Mouse (Mus musculus): ENCODE measurements around the gene Mrpl16. TPM values are rescaled to one million over a fixed set of nuclear protein-coding genes. Genes with fewer than 3 reads are reported as not detected.

Gene Mrpl16
- 10 to 100 TPM; 26.1 to 26.2 TPM for total RNA-seq (2023)

DNA sequence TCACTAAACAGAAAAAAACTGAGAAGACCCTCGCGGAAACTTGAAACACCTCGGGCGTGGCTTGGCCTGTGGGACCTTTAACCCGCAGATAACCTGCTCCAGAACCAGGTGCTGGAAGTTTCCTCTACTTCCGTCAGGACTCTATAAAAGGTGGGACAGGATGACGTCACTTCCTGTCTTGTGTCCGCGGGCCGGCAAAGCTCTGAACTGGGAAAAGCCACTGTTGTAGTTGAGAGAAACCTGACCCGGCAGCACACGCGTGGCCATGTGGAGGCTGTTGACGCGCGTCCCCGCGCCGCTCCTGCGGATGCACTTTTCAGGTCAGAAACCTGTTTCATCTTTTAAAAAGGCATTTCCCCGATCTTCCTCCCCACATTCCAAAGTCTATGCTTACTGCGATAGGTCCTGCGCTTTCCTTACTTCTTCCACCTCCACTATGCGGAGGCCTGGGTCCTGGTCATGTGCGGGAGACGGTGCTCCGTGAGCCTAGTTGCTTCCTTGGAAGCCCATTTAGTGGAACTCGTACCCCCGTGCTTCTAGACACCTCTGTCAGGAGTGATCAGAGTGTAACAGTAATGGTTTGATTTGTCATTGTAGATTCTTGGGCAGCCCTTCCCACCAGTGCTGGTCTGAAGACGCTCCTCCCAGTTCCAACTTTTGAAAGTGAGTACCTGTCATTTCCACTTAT lies at the start of gene Mrpl16:
Mrpl16 (plus strand) TSS at position 187 of the 688 bp plus-strand sequence.

DNA sequence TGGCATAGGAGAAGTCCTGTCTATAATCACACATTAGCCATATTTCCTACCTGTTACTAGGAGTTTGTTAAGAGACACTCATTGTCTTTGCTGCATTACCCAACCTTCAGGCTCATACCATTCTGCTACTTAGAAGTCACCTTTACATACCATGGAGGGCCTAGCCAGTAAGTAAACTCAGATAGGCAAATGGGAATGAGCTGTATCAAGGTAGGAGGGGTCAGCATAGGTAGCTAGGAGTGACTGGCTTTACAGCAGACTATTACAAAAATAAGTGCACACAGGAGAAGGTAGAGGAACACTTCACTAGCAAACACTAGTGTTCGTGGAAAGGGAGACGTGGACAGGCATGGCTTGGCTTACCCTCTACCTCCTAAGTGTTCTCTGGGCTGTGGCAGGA lies 22.9 kb upstream of the Mrpl16 start, which contains the start of gene Gif:
Gif (plus strand) TSS at position 257 of the 400 bp plus-strand sequence.

GRCm38 (mm10) chr19:11819143-11819700 lies 49.0 kb downstream of the Mrpl16 start, which contains the start of gene Stx3:
Gene Stx3, minus strand, starts transcription at chr19:11819403.

Other genes starting within 250 kb of the Mrpl16 start
- gene Ms4a4d, start 233.6 kb upstream of the Mrpl16 start, total RNA-seq (2023), result 1 to 10 TPM in 1 of 2 experiments, under 1 TPM in 1; 0.61 to 1.0 TPM
- 10 to 100 TPM in 1 of 2 experiments, 1 to 10 TPM in 1; 7.5 to 13.1 TPM for gene Ms4a6d, start 165.5 kb upstream of the Mrpl16 start, total RNA-seq (2023)
- under 1 TPM in 1 of 2 experiments, not detected in 1; 0.41 TPM for gene Ms4a2, start 146.7 kb upstream of the Mrpl16 start, total RNA-seq (2023)
- gene Ms4a3, start 129.5 kb upstream of the Mrpl16 start, total RNA-seq (2023), result not detected
- not detected for gene Oosp2, start 109.8 kb upstream of the Mrpl16 start, total RNA-seq (2023)
- gene Oosp1, start 79.2 kb upstream of the Mrpl16 start, total RNA-seq (2023), result not detected
- gene Oosp3, start 73.3 kb upstream of the Mrpl16 start, total RNA-seq (2023), result not detected
- gene Gif, start 22.8 kb upstream of the Mrpl16 start, total RNA-seq (2023), result not detected
- 1 to 10 TPM; 7.5 to 9.4 TPM for gene Stx3, start 49.0 kb downstream of the Mrpl16 start, total RNA-seq (2023)
- not detected for gene Olfr1417, start 68.8 kb downstream of the Mrpl16 start, total RNA-seq (2023)
- gene Olfr1418, start 90.7 kb downstream of the Mrpl16 start, total RNA-seq (2023), result not detected
- gene Olfr1419, start 104.7 kb downstream of the Mrpl16 start, total RNA-seq (2023), result not detected
- not detected for gene Olfr1420, start 116.2 kb downstream of the Mrpl16 start, total RNA-seq (2023)
- gene Patl1, start 142.0 kb downstream of the Mrpl16 start, total RNA-seq (2023), result 10 to 100 TPM; 52.7 to 54.4 TPM
- gene Osbp, start 195.6 kb downstream of the Mrpl16 start, total RNA-seq (2023), result 10 to 100 TPM; 44.4 to 45.5 TPM